7 mouse cellular contexts compared by ENCODE assay signal in genomic region chr9:45145533-45146266, GRCm38 (mm10). TPM values are rescaled to one million over a fixed set of nuclear protein-coding genes. Genes with fewer than 3 reads are reported as not detected.
DNase-seq lines count a peak whose midpoint lies in the region; ATAC-seq and TF ChIP-seq lines count a peak whose summit lies in the region.

No protein-coding gene starts in this region.

- 7% methylated on average over 27 of the region's 27 CpGs for WGBS in lung, adult 2 months
- WGBS in forebrain, embryonic 16.5 days, result 3% methylated on average over 27 of the region's 27 CpGs
- WGBS in limb, embryonic 14.5 days, result 4% methylated on average over 27 of the region's 27 CpGs
- WGBS in stomach, embryonic 15.5 days, result 3% methylated on average over 27 of the region's 27 CpGs

- H3K36me3 ChIP-seq in forebrain, embryonic 16.5 days (ENCODE audit: control insufficient read depth, insufficient read depth), result no peaks in the 10 kb centered on the region
- H3K36me3 ChIP-seq in limb, embryonic 14.5 days (ENCODE audit: control insufficient read depth, insufficient read depth, low read length), result no peaks in the 10 kb centered on the region
- H3K36me3 ChIP-seq in stomach, embryonic 15.5 days, result no peaks in the 10 kb centered on the region

- peak overlapping the region; percentile 31 for H3K9ac ChIP-seq in forebrain, embryonic 16.5 days (replicated peaks; ENCODE audit: low read depth, low read length)
- peak overlapping the region; percentile 38 for H3K9ac ChIP-seq in limb, embryonic 14.5 days (ENCODE audit: low read depth, low read length, severe bottlenecking)
- no peak overlapping the region for H3K9ac ChIP-seq in stomach, embryonic 15.5 days

- H3K4me3 ChIP-seq in lung, adult 2 months (replicated peaks; ENCODE audit: extremely low read depth, low read depth, low read length), result no peak overlapping the region
- H3K4me3 ChIP-seq in forebrain, embryonic 16.5 days (replicated peaks; ENCODE audit: low read length), result peak overlapping the region; percentile 37
- peak overlapping the region; percentile 39 for H3K4me3 ChIP-seq in limb, embryonic 14.5 days (replicated peaks; ENCODE audit: low read length)
- peak overlapping the region; percentile 34 for H3K4me3 ChIP-seq in stomach, embryonic 15.5 days (replicated peaks)

- H3K4me2 ChIP-seq in forebrain, embryonic 16.5 days (ENCODE audit: low read length), result peak overlapping the region; percentile 60
- peak overlapping the region; percentile 79 for H3K4me2 ChIP-seq in limb, embryonic 14.5 days (replicated peaks; ENCODE audit: low read depth, low read length, severe bottlenecking)
- peak overlapping the region; percentile 68 for H3K4me2 ChIP-seq in stomach, embryonic 15.5 days

- no peak for TF ChIP-seq POLR2A in lung, adult 2 months (IDR thresholded peaks at IDR 0.05; ENCODE audit: borderline replicate concordance, extremely low read depth, low read depth, low read length)
- TF ChIP-seq POLR2A in limb, embryonic 14.5 days (IDR thresholded peaks at IDR 0.05; ENCODE audit: borderline replicate concordance, extremely low read depth, insufficient read depth, insufficient read length), result no peak

- TF ChIP-seq CTCF in lung, adult 2 months (IDR thresholded peaks at IDR 0.05; ENCODE audit: insufficient read depth, low read length), result no peak

- no peak overlapping the region for H3K27ac ChIP-seq in forebrain, embryonic 16.5 days (ENCODE audit: low read length)
- H3K27ac ChIP-seq in limb, embryonic 14.5 days (replicated peaks; ENCODE audit: low read depth, low read length), result no peak overlapping the region
- no peak overlapping the region for H3K27ac ChIP-seq in stomach, embryonic 15.5 days

- peaks cover 59% of the 10 kb centered on the region for H3K27me3 ChIP-seq in forebrain, embryonic 16.5 days (replicated peaks; ENCODE audit: control insufficient read depth, insufficient read depth, low read length)
- no peaks in the 10 kb centered on the region; the same call in 1 of the 2 replicates for H3K27me3 ChIP-seq in limb, embryonic 14.5 days (ENCODE audit: control insufficient read depth, insufficient read depth, low read length)
- peaks cover 48% of the 10 kb centered on the region for H3K27me3 ChIP-seq in stomach, embryonic 15.5 days (replicated peaks)

- peak; percentile 33; the same call in 1 of the 2 replicates for ATAC-seq in forebrain, embryonic 16.5 days
- ATAC-seq in limb, embryonic 14.5 days (ENCODE audit: low FRiP score, low read depth), result peak; percentile 19; the same call in 1 of the 2 replicates
- no peak for ATAC-seq in stomach, embryonic 15.5 days (ENCODE audit: insufficient read depth, low FRiP score, low read depth)

- H3K9me3 ChIP-seq in forebrain, embryonic 16.5 days (ENCODE audit: control insufficient read depth, low read length), result no peaks in the 10 kb centered on the region
- no peaks in the 10 kb centered on the region for H3K9me3 ChIP-seq in limb, embryonic 14.5 days (ENCODE audit: control insufficient read depth, low read length)
- no peaks in the 10 kb centered on the region for H3K9me3 ChIP-seq in stomach, embryonic 15.5 days

- H3K4me1 ChIP-seq in lung, adult 2 months (ENCODE audit: control insufficient read depth, insufficient read depth, low read length), result no peaks in the 10 kb centered on the region
- peaks cover 5% of the 10 kb centered on the region for H3K4me1 ChIP-seq in forebrain, embryonic 16.5 days (replicated peaks; ENCODE audit: control insufficient read depth, insufficient read depth, low read length)
- H3K4me1 ChIP-seq in limb, embryonic 14.5 days (ENCODE audit: control insufficient read depth, insufficient read depth, low read length), result peaks cover 4% of the 10 kb centered on the region; the same call in 1 of the 2 replicates
- H3K4me1 ChIP-seq in stomach, embryonic 15.5 days, result peaks cover 7% of the 10 kb centered on the region; the same call in 1 of the 2 replicates

- DNase-seq in lung, adult 2 months, result peak; percentile 10
- DNase-seq in lung, postnatal 14 days, result no peak
- peak; percentile 4 for DNase-seq in embryo, embryonic 9.5 days (ENCODE audit: extremely low spot score)
- no peak for DNase-seq in limb, embryonic 14.5 days (ENCODE audit: low spot score)
- no peak for DNase-seq in B cell, adult 2 months

RNA-seq across cellular contexts. Expression of gene Scn4b, which starts 7.5 kb away (rescaled TPM):
- 0.34 and 1.0 TPM in 2 replicates for polyA plus RNA-seq in lung, adult 2 months (2012; rRNA removed)
- polyA plus RNA-seq in forebrain, embryonic 16.5 days (2015; fragmentation: Nextera tagmentation; extraction: Ambion mirVana), result 0.24 and 0.27 TPM in 2 replicates
- 0.14 and 0.17 TPM in 2 replicates for polyA plus RNA-seq in limb, embryonic 14.5 days (2012; rRNA removed)
- 0.04 and 0.10 TPM in 2 replicates for polyA plus RNA-seq in limb, embryonic 14.5 days (2014; fragmentation: Nextera tagmentation; extraction: Ambion mirVana)
- polyA plus RNA-seq in stomach, embryonic 15.5 days (2015; fragmentation: Nextera tagmentation; extraction: Ambion mirVana), result 0.27 and 0.34 TPM in 2 replicates

RNA-seq across cellular contexts. Expression of gene Scn2b, which starts 28.1 kb away (rescaled TPM):
- 0.38 and 0.39 TPM in 2 replicates for polyA plus RNA-seq in lung, adult 2 months (2012; rRNA removed)
- polyA plus RNA-seq in forebrain, embryonic 16.5 days (2015; fragmentation: Nextera tagmentation; extraction: Ambion mirVana), result 5.7 and 6.9 TPM in 2 replicates
- 6.5 and 6.6 TPM in 2 replicates for polyA plus RNA-seq in limb, embryonic 14.5 days (2012; rRNA removed)
- polyA plus RNA-seq in limb, embryonic 14.5 days (2014; fragmentation: Nextera tagmentation; extraction: Ambion mirVana), result 3.3 and 5.4 TPM in 2 replicates
- polyA plus RNA-seq in stomach, embryonic 15.5 days (2015; fragmentation: Nextera tagmentation; extraction: Ambion mirVana), result 3.9 and 4.2 TPM in 2 replicates

RNA-seq across cellular contexts. Expression of gene BC049352, which starts 36.1 kb away (rescaled TPM):
- not detected in 2 replicates for polyA plus RNA-seq in lung, adult 2 months (2012; rRNA removed)
- 0.14 and 0.38 TPM in 2 replicates for polyA plus RNA-seq in forebrain, embryonic 16.5 days (2015; fragmentation: Nextera tagmentation; extraction: Ambion mirVana)
- 0.04 TPM in 1 of 2 replicates, not detected in the other for polyA plus RNA-seq in limb, embryonic 14.5 days (2012; rRNA removed)
- not detected in 2 replicates for polyA plus RNA-seq in limb, embryonic 14.5 days (2014; fragmentation: Nextera tagmentation; extraction: Ambion mirVana)
- polyA plus RNA-seq in stomach, embryonic 15.5 days (2015; fragmentation: Nextera tagmentation; extraction: Ambion mirVana), result 0.23 TPM in 1 of 2 replicates, not detected in the other

RNA-seq across cellular contexts. Expression of gene Tmprss4, which starts 58.2 kb away (rescaled TPM):
- polyA plus RNA-seq in lung, adult 2 months (2012; rRNA removed), result 18.2 and 24.1 TPM in 2 replicates
- polyA plus RNA-seq in forebrain, embryonic 16.5 days (2015; fragmentation: Nextera tagmentation; extraction: Ambion mirVana), result not detected in 2 replicates
- 1.9 and 2.3 TPM in 2 replicates for polyA plus RNA-seq in limb, embryonic 14.5 days (2012; rRNA removed)
- polyA plus RNA-seq in limb, embryonic 14.5 days (2014; fragmentation: Nextera tagmentation; extraction: Ambion mirVana), result 3.4 and 5.0 TPM in 2 replicates
- polyA plus RNA-seq in stomach, embryonic 15.5 days (2015; fragmentation: Nextera tagmentation; extraction: Ambion mirVana), result 24.2 and 26.7 TPM in 2 replicates

Comparison
In these comparisons a context has a peak if more than half of its experiments do, and no peak if none do; other contexts are left out.
1. DNase-seq: peak in lung, adult 2 months (single experiment) and embryo, embryonic 9.5 days (single experiment); none in lung, postnatal 14 days (single experiment), limb, embryonic 14.5 days (single experiment) and B cell, adult 2 months (0 of 2).
2. Peak in every context shown above with its lines, with median percentiles within 50 percentile points of each other: H3K4me2 ChIP-seq.